Comparison of ENCODE assay signal across 8 mouse cellular contexts in the genomic region with DNA sequence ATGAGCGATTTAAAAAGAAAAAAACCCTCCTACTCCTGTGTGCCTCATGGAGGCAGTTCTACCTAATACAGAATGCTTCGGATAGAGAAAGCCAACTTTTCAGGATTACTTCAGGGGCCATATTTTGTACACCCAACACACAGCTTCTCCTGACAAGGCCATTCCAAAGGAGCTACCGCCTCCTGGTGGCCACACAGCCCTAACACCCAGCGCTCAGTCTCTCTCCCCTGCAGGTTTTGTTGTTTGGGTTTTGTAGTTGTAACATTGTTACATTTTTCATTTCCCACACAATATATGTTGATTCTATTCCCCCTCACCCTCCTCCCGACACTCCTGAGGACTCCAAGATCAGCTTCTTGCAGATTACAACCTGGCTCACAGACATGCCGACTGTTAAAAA. TPM values are rescaled to one million over a fixed set of nuclear protein-coding genes. Genes with fewer than 3 reads are reported as not detected.
DNase-seq lines count a peak whose midpoint lies in the region; ATAC-seq and TF ChIP-seq lines count a peak whose summit lies in the region.

No protein-coding gene starts in this region.

- no peak overlapping the region for H3K4me3 ChIP-seq in midbrain, embryonic 11.5 days (ENCODE audit: low read depth, low read length)
- H3K4me3 ChIP-seq in midbrain, embryonic 16.5 days (ENCODE audit: low read depth, low read length), result no peak overlapping the region
- H3K4me3 ChIP-seq in hindbrain, postnatal 0 days (ENCODE audit: low read length), result no peak overlapping the region
- H3K4me3 ChIP-seq in neural tube, embryonic 11.5 days (ENCODE audit: low read depth, low read length), result no peak overlapping the region

- TF ChIP-seq CTCF in hindbrain, postnatal 0 days (IDR thresholded peaks at IDR 0.05; ENCODE audit: low read depth), result peak; percentile 90

- no peak for ATAC-seq in midbrain, embryonic 11.5 days (ENCODE audit: low FRiP score)
- no peak for ATAC-seq in midbrain, embryonic 16.5 days
- no peak for ATAC-seq in hindbrain, postnatal 0 days
- ATAC-seq in neural tube, embryonic 11.5 days (ENCODE audit: insufficient read depth, low FRiP score, low TSS enrichment), result no peak
- no peak for ATAC-seq in erythroid progenitor cell, adult 5-6 weeks (replicated peaks; ENCODE audit: low FRiP score, poor library complexity, severe bottlenecking)

- intact Hi-C loops in gastrocnemius, postnatal 36 days (cut with DNase I), result no loop called here

- DNase-seq in gastrocnemius, adult 18-20 months (ENCODE audit: low spot score), result peak; percentile 32
- DNase-seq in gastrocnemius, postnatal 36 days, result no peak
- peak; percentile 89 for DNase-seq in midbrain, embryonic 11.5 days (ENCODE audit: low spot score, missing footprints)
- peak; percentile 77 for DNase-seq in ZHBTc4 (ENCODE audit: low read depth, low spot score)
- DNase-seq in hindbrain, postnatal 0 days (ENCODE audit: low spot score), result peak; percentile 80
- DNase-seq in neural tube, embryonic 11.5 days (ENCODE audit: low spot score), result peak; percentile 60

- H3K9me3 ChIP-seq in midbrain, embryonic 11.5 days (ENCODE audit: control insufficient read depth, low read length), result no peaks in the 10 kb centered on the region
- no peaks in the 10 kb centered on the region for H3K9me3 ChIP-seq in midbrain, embryonic 16.5 days (replicated peaks; ENCODE audit: control insufficient read depth, low read length, poor library complexity, severe bottlenecking)
- no peaks in the 10 kb centered on the region for H3K9me3 ChIP-seq in hindbrain, postnatal 0 days (ENCODE audit: low read length)
- no peaks in the 10 kb centered on the region for H3K9me3 ChIP-seq in neural tube, embryonic 11.5 days (ENCODE audit: control insufficient read depth, low read length)

- WGBS in midbrain, embryonic 11.5 days, result 31% methylated on average over 6 of the region's 6 CpGs
- WGBS in midbrain, embryonic 16.5 days, result 35% methylated on average over 6 of the region's 6 CpGs
- WGBS in hindbrain, postnatal 0 days, result 28% methylated on average over 6 of the region's 6 CpGs
- 33% methylated on average over 6 of the region's 6 CpGs for WGBS in neural tube, embryonic 11.5 days

- no peak overlapping the region for H3K9ac ChIP-seq in midbrain, embryonic 11.5 days (ENCODE audit: low read length)
- no peak overlapping the region for H3K9ac ChIP-seq in midbrain, embryonic 16.5 days (ENCODE audit: low read depth, low read length)
- H3K9ac ChIP-seq in hindbrain, postnatal 0 days (replicated peaks; ENCODE audit: low read length), result no peak overlapping the region
- H3K9ac ChIP-seq in neural tube, embryonic 11.5 days (ENCODE audit: low read length), result no peak overlapping the region

- H3K4me1 ChIP-seq in midbrain, embryonic 11.5 days (ENCODE audit: control insufficient read depth, insufficient read depth, low read length), result peaks cover 21% of the 10 kb centered on the region
- peaks cover 27% of the 10 kb centered on the region for H3K4me1 ChIP-seq in midbrain, embryonic 16.5 days (ENCODE audit: control insufficient read depth, insufficient read depth, low read length)
- no peaks in the 10 kb centered on the region for H3K4me1 ChIP-seq in hindbrain, postnatal 0 days (ENCODE audit: insufficient read depth, low read length)
- peaks cover 14% of the 10 kb centered on the region; the same call in 1 of the 2 replicates for H3K4me1 ChIP-seq in neural tube, embryonic 11.5 days (ENCODE audit: control insufficient read depth, insufficient read depth, low read length)

- H3K36me3 ChIP-seq in midbrain, embryonic 11.5 days (ENCODE audit: control insufficient read depth, insufficient read depth, low read length), result no peaks in the 10 kb centered on the region
- no peaks in the 10 kb centered on the region for H3K36me3 ChIP-seq in midbrain, embryonic 16.5 days (ENCODE audit: control insufficient read depth, insufficient read depth, low read length)
- H3K36me3 ChIP-seq in hindbrain, postnatal 0 days (ENCODE audit: insufficient read depth, low read length), result no peaks in the 10 kb centered on the region
- no peaks in the 10 kb centered on the region for H3K36me3 ChIP-seq in neural tube, embryonic 11.5 days (ENCODE audit: control insufficient read depth, insufficient read depth, low read length)

- H3K27ac ChIP-seq in midbrain, embryonic 11.5 days (ENCODE audit: low read depth, low read length), result no peak overlapping the region
- no peak overlapping the region for H3K27ac ChIP-seq in midbrain, embryonic 16.5 days (ENCODE audit: low read length)
- no peak overlapping the region for H3K27ac ChIP-seq in hindbrain, postnatal 0 days
- H3K27ac ChIP-seq in neural tube, embryonic 11.5 days (ENCODE audit: low read depth, low read length), result no peak overlapping the region

- no peak overlapping the region for H3K4me2 ChIP-seq in midbrain, embryonic 11.5 days
- no peak overlapping the region for H3K4me2 ChIP-seq in midbrain, embryonic 16.5 days (ENCODE audit: low read length)
- no peak overlapping the region for H3K4me2 ChIP-seq in hindbrain, postnatal 0 days (ENCODE audit: low read depth, low read length)
- H3K4me2 ChIP-seq in neural tube, embryonic 11.5 days (ENCODE audit: low read depth), result no peak overlapping the region

- H3K27me3 ChIP-seq in midbrain, embryonic 11.5 days (ENCODE audit: control insufficient read depth, insufficient read depth, low read length), result no peaks in the 10 kb centered on the region
- H3K27me3 ChIP-seq in midbrain, embryonic 16.5 days (ENCODE audit: control insufficient read depth, insufficient read depth, low read depth, low read length), result no peaks in the 10 kb centered on the region
- no peaks in the 10 kb centered on the region for H3K27me3 ChIP-seq in hindbrain, postnatal 0 days (ENCODE audit: insufficient read depth, low read length)
- no peaks in the 10 kb centered on the region for H3K27me3 ChIP-seq in neural tube, embryonic 11.5 days (ENCODE audit: control insufficient read depth, insufficient read depth, low read length)

RNA-seq across cellular contexts. Expression of a gene that starts 3.4 kb away (rescaled TPM):
- 1 to 10 TPM; 8.8 to 8.9 TPM for total RNA-seq in gastrocnemius, adult 18-20 months (2021)
- 1 to 10 TPM; 5.1 to 6.4 TPM for total RNA-seq in gastrocnemius, postnatal 36 days (2021)
- 3.3 TPM in 2 replicates for polyA plus RNA-seq in midbrain, embryonic 11.5 days (2014; fragmentation: Nextera tagmentation; extraction: Ambion mirVana)
- 9.4 and 10.9 TPM in 2 replicates for polyA plus RNA-seq in midbrain, embryonic 16.5 days (2015; fragmentation: Nextera tagmentation; extraction: Ambion mirVana)
- total RNA-seq in hindbrain, postnatal 0 days (2014; rRNA removed), result 11.7 and 12.0 TPM in 2 replicates
- polyA plus RNA-seq in hindbrain, postnatal 0 days (2015; fragmentation: Nextera tagmentation; extraction: Ambion mirVana), result 8.6 and 8.7 TPM in 2 replicates
- 3.7 and 4.7 TPM in 2 replicates for polyA plus RNA-seq in neural tube, embryonic 11.5 days (2014; fragmentation: Nextera tagmentation; extraction: Ambion mirVana)
- 1.4 TPM in 1 of 2 replicates, not detected in the other for total RNA-seq in erythroid progenitor cell, adult 5-6 weeks (2015; ENCODE audit: low replicate concordance)
- total RNA-seq in erythroid progenitor cell, adult 5-6 weeks (2017; ENCODE audit: low replicate concordance), result 0.30 and 2.2 TPM in 2 replicates

RNA-seq across cellular contexts. Expression of a gene that starts 7.6 kb away (rescaled TPM):
- total RNA-seq in gastrocnemius, adult 18-20 months (2021), result not detected
- not detected for total RNA-seq in gastrocnemius, postnatal 36 days (2021)
- not detected in 2 replicates for polyA plus RNA-seq in midbrain, embryonic 11.5 days (2014; fragmentation: Nextera tagmentation; extraction: Ambion mirVana)
- polyA plus RNA-seq in midbrain, embryonic 16.5 days (2015; fragmentation: Nextera tagmentation; extraction: Ambion mirVana), result not detected in 2 replicates
- total RNA-seq in hindbrain, postnatal 0 days (2014; rRNA removed), result not detected in 2 replicates
- not detected in 2 replicates for polyA plus RNA-seq in hindbrain, postnatal 0 days (2015; fragmentation: Nextera tagmentation; extraction: Ambion mirVana)
- not detected in 2 replicates for polyA plus RNA-seq in neural tube, embryonic 11.5 days (2014; fragmentation: Nextera tagmentation; extraction: Ambion mirVana)
- total RNA-seq in erythroid progenitor cell, adult 5-6 weeks (2015; ENCODE audit: low replicate concordance), result not detected in 2 replicates
- not detected in 2 replicates for total RNA-seq in erythroid progenitor cell, adult 5-6 weeks (2017; ENCODE audit: low replicate concordance)

RNA-seq across cellular contexts. Expression of a gene that starts 40.1 kb away (rescaled TPM):
- 1 to 10 TPM; 6.8 to 8.3 TPM for total RNA-seq in gastrocnemius, adult 18-20 months (2021)
- total RNA-seq in gastrocnemius, postnatal 36 days (2021), result 1 to 10 TPM; 7.3 to 8.0 TPM
- polyA plus RNA-seq in midbrain, embryonic 11.5 days (2014; fragmentation: Nextera tagmentation; extraction: Ambion mirVana), result 49.6 and 55.2 TPM in 2 replicates
- 39.8 and 47.5 TPM in 2 replicates for polyA plus RNA-seq in midbrain, embryonic 16.5 days (2015; fragmentation: Nextera tagmentation; extraction: Ambion mirVana)
- 34.7 and 45.6 TPM in 2 replicates for total RNA-seq in hindbrain, postnatal 0 days (2014; rRNA removed)
- 24.8 and 26.4 TPM in 2 replicates for polyA plus RNA-seq in hindbrain, postnatal 0 days (2015; fragmentation: Nextera tagmentation; extraction: Ambion mirVana)
- polyA plus RNA-seq in neural tube, embryonic 11.5 days (2014; fragmentation: Nextera tagmentation; extraction: Ambion mirVana), result 59.4 and 59.9 TPM in 2 replicates
- total RNA-seq in erythroid progenitor cell, adult 5-6 weeks (2015; ENCODE audit: low replicate concordance), result 8.4 and 22.0 TPM in 2 replicates
- total RNA-seq in erythroid progenitor cell, adult 5-6 weeks (2017; ENCODE audit: low replicate concordance), result 32.1 and 44.9 TPM in 2 replicates

RNA-seq across cellular contexts. Expression of a gene that starts 40.4 kb away (rescaled TPM):
- 100 to 1,000 TPM; 159 to 182 TPM for total RNA-seq in gastrocnemius, adult 18-20 months (2021)
- 100 to 1,000 TPM; 137 to 139 TPM for total RNA-seq in gastrocnemius, postnatal 36 days (2021)
- polyA plus RNA-seq in midbrain, embryonic 11.5 days (2014; fragmentation: Nextera tagmentation; extraction: Ambion mirVana), result 117 and 121 TPM in 2 replicates
- polyA plus RNA-seq in midbrain, embryonic 16.5 days (2015; fragmentation: Nextera tagmentation; extraction: Ambion mirVana), result 77.8 and 84.5 TPM in 2 replicates
- total RNA-seq in hindbrain, postnatal 0 days (2014; rRNA removed), result 53.5 and 77.9 TPM in 2 replicates
- polyA plus RNA-seq in hindbrain, postnatal 0 days (2015; fragmentation: Nextera tagmentation; extraction: Ambion mirVana), result 111 and 122 TPM in 2 replicates
- 101 and 107 TPM in 2 replicates for polyA plus RNA-seq in neural tube, embryonic 11.5 days (2014; fragmentation: Nextera tagmentation; extraction: Ambion mirVana)
- 54.9 and 75.3 TPM in 2 replicates for total RNA-seq in erythroid progenitor cell, adult 5-6 weeks (2015; ENCODE audit: low replicate concordance)
- 36.4 and 52.0 TPM in 2 replicates for total RNA-seq in erythroid progenitor cell, adult 5-6 weeks (2017; ENCODE audit: low replicate concordance)

Comparison
In these comparisons a context has a peak if more than half of its experiments do, and no peak if none do; other contexts are left out.
1. DNase-seq: peak in gastrocnemius, adult 18-20 months (single experiment), midbrain, embryonic 11.5 days (single experiment), ZHBTc4 (single experiment), hindbrain, postnatal 0 days (single experiment) and neural tube, embryonic 11.5 days (single experiment); none in gastrocnemius, postnatal 36 days (0 of 2).